Mouse (Mus musculus) spleen, embryonic (tissue): ENCODE data around the gene C1qa.

Experiments used
- CTCF ChIA-PET: fragments of 350-600 bp; sonication (Branson Sonifier 250); formaldehyde crosslinking; loops from one replicate; lab custom pipeline; 2022; lab: Charles Lee

Gene C1qa

DNA sequence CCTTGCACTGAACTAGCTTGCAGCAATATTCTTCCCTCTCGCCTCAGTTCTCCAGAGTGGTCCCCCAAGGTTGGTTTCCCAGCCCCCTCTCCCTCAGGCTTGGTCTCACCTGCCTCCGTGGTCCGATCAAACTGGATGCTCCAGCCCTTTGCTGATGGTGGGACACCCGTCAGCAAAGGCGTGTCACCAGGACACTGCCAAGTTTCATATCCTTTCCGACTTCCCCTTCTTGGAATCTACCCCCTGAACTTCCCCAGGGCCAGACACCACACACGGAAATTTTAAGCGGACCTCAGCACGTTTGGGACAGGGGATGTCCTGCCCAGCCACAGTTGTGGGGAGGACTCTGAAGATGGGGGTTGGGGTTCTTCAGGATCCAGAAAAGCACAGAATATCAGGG lies at the start of gene C1qa:
Gene C1qa, minus strand, starts transcription at position 167 of the 400 bp plus-strand sequence.
- CTCF ChIA-PET: no interaction called here

DNA sequence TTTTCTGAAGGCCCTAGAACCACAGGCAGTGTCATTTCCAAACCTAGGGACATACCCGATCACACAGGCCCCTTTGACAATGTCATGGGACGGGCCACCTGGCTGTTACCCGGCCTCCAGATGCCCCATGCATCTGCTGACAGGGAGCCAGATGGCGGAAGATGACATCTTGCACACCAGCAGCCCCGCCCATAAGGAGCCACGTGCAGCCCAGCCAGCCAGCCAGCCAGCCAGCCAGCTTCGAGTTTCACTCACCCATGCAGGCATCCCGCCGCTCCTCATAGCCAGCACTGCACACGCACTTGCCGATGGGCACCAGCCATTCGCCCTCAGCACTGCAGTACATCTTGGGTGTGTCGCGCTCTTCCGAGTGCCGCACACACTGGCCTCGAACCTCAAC lies 46.8 kb upstream of the C1qa start:
- CTCF ChIA-PET: no interaction called here

DNA sequence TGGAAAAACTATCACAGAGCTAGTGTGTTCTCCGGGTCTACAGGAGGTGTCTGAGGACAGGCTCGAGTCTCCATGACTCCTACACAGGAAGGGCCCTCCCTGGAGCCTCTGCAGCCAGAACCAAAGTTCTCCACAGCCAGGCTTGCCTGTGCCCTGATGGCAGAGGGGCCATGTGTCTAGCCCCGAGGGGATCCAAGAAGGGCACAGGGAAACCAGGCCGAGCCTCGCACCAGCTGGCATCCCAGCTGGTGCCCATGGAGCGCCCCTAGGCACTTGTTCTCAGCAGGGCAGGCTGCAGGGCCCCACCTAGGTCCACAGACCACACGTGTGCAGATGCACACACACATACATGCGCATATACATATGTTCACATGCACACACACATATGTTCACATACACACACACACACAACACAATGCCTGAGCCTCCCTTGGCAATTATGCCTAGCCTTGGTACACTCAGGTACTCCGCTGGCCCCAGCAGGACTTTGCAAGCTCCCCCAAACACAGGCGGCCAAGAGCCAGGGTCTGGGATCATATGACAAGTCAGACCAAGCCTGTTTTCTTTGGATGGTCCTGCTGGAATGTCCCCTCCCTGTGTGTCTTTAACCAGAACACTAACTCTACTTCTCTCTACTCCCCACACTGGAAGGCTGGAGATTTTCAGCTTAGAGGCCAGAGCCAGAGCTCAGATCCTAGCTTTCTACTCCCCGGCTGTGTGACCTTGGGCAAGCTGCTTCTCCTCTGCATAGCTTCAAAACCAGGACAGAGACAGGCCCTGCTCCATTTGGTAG lies 46.2 kb upstream of the C1qa start:
- CTCF ChIA-PET: no interaction called here

GRCm38 (mm10) chr4:136943175-136943574 lies 44.6 kb upstream of the C1qa start:
- CTCF ChIA-PET: no interaction called here

GRCm38 (mm10) chr4:136942761-136943160 lies 44.2 kb upstream of the C1qa start:
- CTCF ChIA-PET: no interaction called here

DNA sequence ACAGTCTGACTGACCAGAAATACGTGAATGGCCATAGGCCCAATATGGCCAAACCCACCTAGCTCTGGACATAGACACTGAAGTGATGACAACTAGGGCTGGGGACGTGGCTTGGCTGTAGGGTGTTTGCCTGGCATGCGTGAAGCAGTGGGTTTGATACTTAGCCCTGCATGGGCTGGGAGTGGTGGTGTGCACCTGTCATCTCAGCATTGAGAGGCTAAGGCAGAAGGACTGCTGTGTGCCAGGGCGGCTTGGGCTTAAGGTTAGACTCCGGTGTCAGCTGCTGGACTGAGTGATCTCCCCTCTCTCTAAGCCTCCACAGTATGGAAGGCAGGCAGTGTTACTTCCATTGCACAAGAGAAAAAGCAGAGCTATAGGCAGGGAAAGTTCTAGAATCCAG lies 39.3 kb upstream of the C1qa start:
- CTCF ChIA-PET: no interaction called here

- CTCF ChIA-PET: no interaction called here
These were observed 38.7 kb upstream of the C1qa start for GRCm38 (mm10) chr4:136937344-136937743.

DNA sequence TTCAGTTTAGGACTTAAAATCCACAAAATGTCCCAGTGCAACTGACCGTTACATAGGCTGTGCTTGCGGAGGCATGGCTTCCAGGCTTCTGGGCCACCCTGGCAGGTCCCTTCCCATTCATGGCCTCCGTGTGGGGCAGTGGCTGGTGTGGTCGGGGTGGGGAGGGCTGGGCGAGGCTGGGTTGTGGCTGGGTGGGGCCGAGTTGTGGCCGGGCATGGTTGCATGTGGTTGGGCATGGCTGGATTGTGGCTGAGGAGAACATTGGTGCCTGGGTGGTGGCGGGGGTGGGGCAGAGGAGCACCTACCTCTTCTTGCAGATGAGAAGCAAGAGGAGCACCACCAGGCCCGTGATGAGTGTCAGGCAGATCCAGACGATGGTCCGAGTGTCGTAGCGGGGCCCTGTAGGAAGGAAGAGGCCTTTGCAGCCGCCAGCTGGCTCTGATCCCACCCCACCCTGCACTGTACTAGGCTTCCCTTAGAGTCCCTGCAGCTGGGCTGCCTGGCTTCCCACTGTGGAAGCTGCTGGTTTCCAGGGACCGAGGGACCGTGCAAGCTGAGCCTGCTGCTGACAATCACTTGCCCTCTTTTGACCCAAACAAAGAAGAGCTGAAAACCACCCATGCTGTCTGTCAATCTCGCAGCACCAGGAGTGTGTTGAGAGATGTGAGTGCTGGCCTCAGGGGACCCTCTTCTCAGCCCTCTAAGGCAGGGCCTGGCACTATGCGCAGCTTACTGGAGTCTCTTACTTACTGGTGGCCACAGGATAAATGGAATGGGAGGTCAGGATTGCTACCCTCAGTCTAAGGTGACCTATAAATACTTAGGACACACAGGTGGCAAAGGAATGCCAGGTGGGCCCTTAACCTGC lies 36.4 kb upstream of the C1qa start:
- CTCF ChIA-PET: no interaction called here

- CTCF ChIA-PET: no interaction called here
These were observed 31.9 kb upstream of the C1qa start for GRCm38 (mm10) chr4:136930474-136930873.

- CTCF ChIA-PET: no interaction called here
These were observed 30.3 kb upstream of the C1qa start for GRCm38 (mm10) chr4:136928928-136929327.

GRCm38 (mm10) chr4:136925804-136926203 lies 27.2 kb upstream of the C1qa start:
- CTCF ChIA-PET: no interaction called here

DNA sequence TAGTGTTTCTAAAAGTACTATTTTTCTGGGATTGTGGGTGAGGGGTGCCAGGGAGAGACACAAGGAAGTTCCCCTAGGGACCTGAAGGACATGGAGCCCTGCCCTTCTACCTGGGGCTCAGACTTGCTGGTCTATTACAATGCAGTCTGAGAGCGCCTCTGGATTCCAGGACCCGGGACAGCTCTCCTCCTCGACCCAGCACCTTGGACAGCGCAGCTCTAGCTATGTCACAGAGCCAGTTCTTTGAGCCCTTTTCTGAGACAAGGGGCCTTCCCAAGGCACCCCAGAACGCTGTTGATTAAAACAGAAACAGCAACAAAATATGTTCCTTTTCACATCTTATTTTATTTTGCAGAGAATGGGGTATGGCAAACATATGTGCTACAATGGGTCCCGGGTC lies 25.9 kb upstream of the C1qa start:
- CTCF ChIA-PET: no interaction called here

GRCm38 (mm10) chr4:136919526-136919925 lies 20.9 kb upstream of the C1qa start:
- CTCF ChIA-PET: no interaction called here

- CTCF ChIA-PET: no interaction called here
These were observed 20.2 kb upstream of the C1qa start for GRCm38 (mm10) chr4:136918834-136919233.

DNA sequence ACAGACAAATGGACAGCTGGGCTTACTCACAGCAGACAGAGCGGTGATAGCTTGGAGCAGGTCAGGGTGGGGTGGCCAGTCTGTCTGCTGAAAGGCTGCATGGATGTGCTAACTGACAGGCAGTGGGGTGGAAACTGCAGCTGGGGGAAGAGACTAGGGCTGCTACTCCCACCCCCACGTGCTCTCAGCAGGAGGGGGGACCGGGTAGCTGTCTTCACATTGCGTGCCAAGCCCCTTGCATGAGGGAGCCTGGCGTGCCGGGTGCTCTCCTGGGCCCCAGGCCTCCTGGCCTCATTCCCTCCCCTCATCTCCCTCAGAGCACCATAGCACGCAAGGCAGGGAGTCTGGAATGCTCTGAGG lies 18.5 kb upstream of the C1qa start:
- CTCF ChIA-PET: no interaction called here

GRCm38 (mm10) chr4:136916359-136917164 lies 18.0 kb upstream of the C1qa start:
- CTCF ChIA-PET: no interaction called here

- CTCF ChIA-PET: interaction anchor here (0.5 kb wide), 1 partner anchor 69 kb away, joined by 3 read pairs; no protein-coding TSS in a partner anchor
These were observed 14.2 kb upstream of the C1qa start for GRCm38 (mm10) chr4:136912841-136913240.

DNA sequence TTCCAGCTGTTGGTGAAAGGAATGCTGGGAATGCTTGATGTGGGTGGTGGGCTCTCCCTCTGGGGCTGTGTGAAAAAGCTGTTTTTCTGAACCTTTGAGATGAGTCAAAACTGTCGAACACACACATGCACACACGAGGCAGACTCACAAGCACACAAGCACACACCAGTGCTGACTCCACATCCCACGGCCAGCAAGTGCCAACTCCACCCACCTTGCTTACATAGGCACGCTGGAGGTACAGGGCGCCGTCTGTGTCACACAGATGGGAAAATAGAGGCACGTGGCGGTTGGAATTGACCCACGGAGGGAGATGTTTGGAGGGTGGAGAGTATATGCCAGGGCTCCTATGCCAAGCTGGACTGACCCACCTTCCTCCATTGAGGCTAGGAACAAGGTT lies 13.2 kb upstream of the C1qa start:
- CTCF ChIA-PET: interaction anchor here (0.7 kb wide), 1 partner anchor 1436 kb away, joined by 3 read pairs; no protein-coding TSS in a partner anchor

GRCm38 (mm10) chr4:136911211-136911646 lies 12.6 kb upstream of the C1qa start:
- CTCF ChIA-PET: interaction anchor here (0.7 kb wide), 1 partner anchor 1435 kb away, joined by 3 read pairs; no protein-coding TSS in a partner anchor

DNA sequence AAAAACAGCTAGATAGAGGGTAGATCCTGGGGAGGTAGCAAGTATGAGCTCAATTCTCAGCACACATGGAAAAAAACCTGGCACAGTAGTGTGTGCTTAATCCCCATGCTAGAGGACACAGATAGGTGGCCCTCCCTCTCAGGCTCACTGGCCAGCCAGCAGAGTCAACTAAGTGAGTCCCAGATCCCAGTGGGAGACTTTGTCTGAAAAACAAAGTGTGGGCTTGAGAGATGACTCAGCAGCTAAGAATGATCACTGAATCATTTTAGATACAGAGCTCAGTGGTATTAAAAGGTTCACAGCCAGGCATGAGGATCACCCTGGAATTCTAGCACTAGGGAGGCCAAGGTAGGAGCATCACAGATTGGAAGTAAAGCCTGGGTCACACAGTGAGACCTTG lies 9.2 kb upstream of the C1qa start:
- CTCF ChIA-PET: interaction anchor here (0.7 kb wide), 1 partner anchor 136 kb away, joined by 3 read pairs; no protein-coding TSS in a partner anchor

GRCm38 (mm10) chr4:136907033-136907432 lies 8.4 kb upstream of the C1qa start:
- CTCF ChIA-PET: no interaction called here
